In genomic region chr4:59335101-59335500, GRCm38 (mm10) we compare ENCODE assay signal across 26 mouse cellular contexts.
DNase-seq lines count a peak whose midpoint lies in the region; ATAC-seq and TF ChIP-seq lines count a peak whose summit lies in the region.
"Had no signal": no experiment of that assay in that cellular context is flagged by ENCODE, and none has a peak within 500 bp of the region (broad histone marks: within the 10 kb centered on the region; RNA-seq: fewer than 3 reads in every experiment).

No protein-coding gene starts in this region.

- no peak for ATAC-seq in liver, postnatal 0 days
- no peak for ATAC-seq in liver, embryonic 11.5 days (replicated peaks; ENCODE audit: low FRiP score)
- ATAC-seq: forebrain, postnatal 0 days; Patski had no signal

- H3K27me3 ChIP-seq in liver, postnatal 0 days (ENCODE audit: insufficient read depth, low read length) = no peaks in the 10 kb centered on the region
- no peaks in the 10 kb centered on the region for H3K27me3 ChIP-seq in liver, embryonic 11.5 days (replicated peaks; ENCODE audit: control insufficient read depth, insufficient read depth, low read length)
- H3K27me3 ChIP-seq: CH12.LX; embryonic facial prominence, embryonic 12.5 days; embryonic facial prominence, embryonic 15.5 days; heart, embryonic 13.5 days; Patski had no signal

- 0 out of 2 replicates have a peak overlapping the region, but pooled peaks have one; percentile 37 for H3K27ac ChIP-seq in liver, postnatal 0 days (ENCODE audit: low read depth)
- no peak overlapping the region for H3K27ac ChIP-seq in liver, embryonic 11.5 days (ENCODE audit: low read depth, low read length)
- H3K27ac ChIP-seq in bone marrow, adult 2 months (ENCODE audit: control insufficient read depth, insufficient read depth, low read depth, low read length, poor library complexity) = peak overlapping the region; percentile 9
- H3K27ac ChIP-seq: gastrocnemius, adult 2 months; heart, adult 2 months; hindbrain, embryonic 14.5 days had no signal

- no peak for DNase-seq in liver, postnatal 0 days
- DNase-seq in liver, embryonic 11.5 days (ENCODE audit: low spot score) = no peak
- peak; percentile 7 to 54 for DNase-seq in spleen, postnatal 4 days (ENCODE audit: low spot score in 2 of 2)
- DNase-seq in spleen, postnatal 36 days (ENCODE audit: low spot score in 2 of 2) = no peak
- peak; percentile 2 for DNase-seq in thymus, postnatal 14 days
- DNase-seq in thymus, postnatal 36 days = no peak
- DNase-seq: adrenal gland, postnatal 10 days; adrenal gland, postnatal 36 days; cerebellum, adult 11 months; cerebellum, adult 2 months; cerebellum, adult 9-11 months; cerebellum, postnatal 25 days; forebrain, postnatal 0 days; gastrocnemius, adult 2 months; gastrocnemius, postnatal 14 days; heart, postnatal 14 days had no signal

- TF ChIP-seq EP300 in liver, postnatal 0 days (IDR thresholded peaks at IDR 0.05; ENCODE audit: low read depth) = no peak

- no peak overlapping the region for H3K4me3 ChIP-seq in liver, postnatal 0 days (ENCODE audit: low read depth, low read length)
- no peak overlapping the region for H3K4me3 ChIP-seq in liver, embryonic 11.5 days (ENCODE audit: low read depth, low read length)
- H3K4me3 ChIP-seq in bone marrow, adult 2 months (replicated peaks; ENCODE audit: control insufficient read depth, low read depth, low read length) = no peak overlapping the region
- H3K4me3 ChIP-seq: embryonic facial prominence, embryonic 12.5 days; embryonic facial prominence, embryonic 15.5 days; gastrocnemius, adult 2 months; heart, adult 2 months; heart, embryonic 10.5 days; heart, embryonic 13.5 days had no signal

- peaks cover 5% of the 10 kb centered on the region; the same call in 1 of the 2 replicates for H3K36me3 ChIP-seq in liver, postnatal 0 days (replicated peaks; ENCODE audit: insufficient read depth, low read length)
- H3K36me3 ChIP-seq in liver, embryonic 11.5 days (ENCODE audit: control insufficient read depth, insufficient read depth, low read length) = no peaks in the 10 kb centered on the region; the same call in 1 of the 2 replicates
- H3K36me3 ChIP-seq: embryonic facial prominence, embryonic 12.5 days; embryonic facial prominence, embryonic 15.5 days; heart, embryonic 10.5 days; heart, embryonic 13.5 days had no signal

- WGBS in liver, postnatal 0 days (ENCODE audit: insufficient replicate concordance) = 89% methylated on average over 7 of the region's 7 CpGs
- WGBS in liver, embryonic 11.5 days = 91% methylated on average over 7 of the region's 7 CpGs
- WGBS in bone marrow, adult 2 months = 90% methylated on average over 7 of the region's 7 CpGs

- H3K4me2 ChIP-seq in liver, postnatal 0 days (ENCODE audit: low read depth, low read length) = no peak overlapping the region
- H3K4me2 ChIP-seq in liver, embryonic 11.5 days = no peak overlapping the region
- H3K4me2 ChIP-seq: embryonic facial prominence, embryonic 12.5 days; embryonic facial prominence, embryonic 15.5 days; hindbrain, embryonic 14.5 days had no signal

- peaks cover 40% of the 10 kb centered on the region for H3K4me1 ChIP-seq in liver, postnatal 0 days (ENCODE audit: insufficient read depth)
- H3K4me1 ChIP-seq in liver, embryonic 11.5 days (replicated peaks; ENCODE audit: control insufficient read depth, insufficient read depth, low read length) = peaks cover 15% of the 10 kb centered on the region
- H3K4me1 ChIP-seq in bone marrow, adult 2 months (ENCODE audit: control insufficient read depth, insufficient read depth, low read length) = peaks cover 13% of the 10 kb centered on the region

- no peaks in the 10 kb centered on the region for H3K9me3 ChIP-seq in liver, postnatal 0 days (ENCODE audit: low read length)
- no peaks in the 10 kb centered on the region for H3K9me3 ChIP-seq in liver, embryonic 11.5 days (ENCODE audit: control insufficient read depth, low read length)
- H3K9me3 ChIP-seq: embryonic facial prominence, embryonic 12.5 days; embryonic facial prominence, embryonic 15.5 days; G1E; heart, embryonic 10.5 days; heart, embryonic 13.5 days had no signal

- TF ChIP-seq CTCF in liver, postnatal 0 days (IDR thresholded peaks at IDR 0.05; ENCODE audit: low read depth) = no peak
- no peak for TF ChIP-seq CTCF in bone marrow, adult 2 months (IDR thresholded peaks at IDR 0.05; ENCODE audit: control insufficient read depth, insufficient read depth, low read length)

- H3K9ac ChIP-seq in liver, postnatal 0 days (replicated peaks) = no peak overlapping the region
- H3K9ac ChIP-seq in liver, embryonic 11.5 days (ENCODE audit: low read depth, low read length) = no peak overlapping the region
- H3K9ac ChIP-seq: embryonic facial prominence, embryonic 12.5 days; embryonic facial prominence, embryonic 15.5 days; forebrain, postnatal 0 days; heart, embryonic 13.5 days; hindbrain, embryonic 14.5 days had no signal

- TF ChIP-seq POLR2A in bone marrow, adult 2 months (IDR thresholded peaks at IDR 0.05; ENCODE audit: borderline replicate concordance, control insufficient read depth, low read depth, low read length) = no peak

Comparison
In these comparisons a context has a peak if more than half of its experiments do, and no peak if none do; other contexts are left out.
1. DNase-seq: peak in spleen, postnatal 4 days (2 of 2) and thymus, postnatal 14 days (single experiment); none in liver, postnatal 0 days (single experiment), liver, embryonic 11.5 days (single experiment), spleen, postnatal 36 days (0 of 2) and thymus, postnatal 36 days (0 of 2).